In genomic region chr14:91020099-91020498, GRCm38 (mm10) we compare ENCODE assay signal across 30 mouse cellular contexts.
"Had no signal": no experiment of that assay in that cellular context is flagged by ENCODE, and none has a peak within 500 bp of the region (broad histone marks: within the 10 kb centered on the region; RNA-seq: fewer than 3 reads in every experiment).

No protein-coding gene starts in this region.

- H3K27ac ChIP-seq: left cerebral cortex, adult 2 months; limb, embryonic 15.5 days; liver, embryonic 12.5 days; liver, embryonic 13.5 days; liver, embryonic 14.5 days; liver, embryonic 15.5 days; lung, embryonic 15.5 days; macrophage; midbrain, embryonic 10.5 days; midbrain, embryonic 12.5 days; midbrain, embryonic 13.5 days; midbrain, embryonic 15.5 days had no signal

- H3K4me3 ChIP-seq: left cerebral cortex, adult 2 months; limb, embryonic 15.5 days; liver, embryonic 12.5 days; liver, embryonic 13.5 days; liver, embryonic 15.5 days; lung, embryonic 15.5 days; megakaryocyte, embryonic 14.5 days; midbrain, embryonic 10.5 days; midbrain, embryonic 12.5 days; midbrain, embryonic 13.5 days; midbrain, embryonic 15.5 days; myocyte had no signal

- H3K9me3 ChIP-seq: limb, embryonic 15.5 days; liver, embryonic 12.5 days; liver, embryonic 13.5 days; liver, embryonic 15.5 days; lung, embryonic 15.5 days; megakaryocyte, embryonic 14.5 days; midbrain, embryonic 10.5 days; midbrain, embryonic 12.5 days; midbrain, embryonic 13.5 days; midbrain, embryonic 15.5 days had no signal

- H3K4me2 ChIP-seq: limb, embryonic 15.5 days; liver, embryonic 11.5 days; liver, embryonic 12.5 days; liver, embryonic 13.5 days; liver, embryonic 15.5 days; lung, embryonic 14.5 days; lung, embryonic 15.5 days; midbrain, embryonic 11.5 days; midbrain, embryonic 12.5 days; midbrain, embryonic 13.5 days; midbrain, embryonic 15.5 days had no signal

- H3K9ac ChIP-seq: limb, embryonic 15.5 days; liver, embryonic 12.5 days; liver, embryonic 13.5 days; liver, embryonic 14.5 days; liver, embryonic 15.5 days; liver, postnatal 0 days; lung, embryonic 14.5 days; lung, embryonic 15.5 days; midbrain, embryonic 12.5 days; midbrain, embryonic 13.5 days; midbrain, embryonic 15.5 days had no signal

- H3K4me1 ChIP-seq: limb, embryonic 15.5 days; liver, embryonic 12.5 days; liver, embryonic 13.5 days; liver, embryonic 15.5 days; lung, embryonic 15.5 days; megakaryocyte, embryonic 14.5 days; midbrain, embryonic 10.5 days; midbrain, embryonic 12.5 days; midbrain, embryonic 13.5 days; midbrain, embryonic 15.5 days had no signal

- DNase-seq: layer of hippocampus, postnatal 36 days; left cerebral cortex, postnatal 4 days; liver; liver, embryonic 13.5 days; liver, postnatal 0 days; lung, adult 18-20 months; lung, adult 2 months; lung, embryonic 14.5 days; lung, postnatal 10 days; lung, postnatal 14 days; lung, postnatal 36 days; lung, postnatal 4 days; midbrain, embryonic 14.5 days had no signal

- ATAC-seq: liver, embryonic 12.5 days; liver, postnatal 0 days; lung, postnatal 0 days; midbrain, embryonic 13.5 days; midbrain, embryonic 15.5 days; midbrain, embryonic 16.5 days had no signal

- H3K36me3 ChIP-seq: limb, embryonic 15.5 days; liver, embryonic 12.5 days; liver, embryonic 13.5 days; liver, embryonic 15.5 days; lung, embryonic 15.5 days; midbrain, embryonic 10.5 days; midbrain, embryonic 12.5 days; midbrain, embryonic 13.5 days; midbrain, embryonic 15.5 days had no signal

- H3K27me3 ChIP-seq: limb, embryonic 15.5 days; liver, embryonic 12.5 days; liver, embryonic 13.5 days; liver, embryonic 15.5 days; lung, embryonic 15.5 days; megakaryocyte, embryonic 14.5 days; midbrain, embryonic 12.5 days; midbrain, embryonic 13.5 days; midbrain, embryonic 15.5 days had no signal
